8 mouse cellular contexts compared by ENCODE assay signal in the genomic region with DNA sequence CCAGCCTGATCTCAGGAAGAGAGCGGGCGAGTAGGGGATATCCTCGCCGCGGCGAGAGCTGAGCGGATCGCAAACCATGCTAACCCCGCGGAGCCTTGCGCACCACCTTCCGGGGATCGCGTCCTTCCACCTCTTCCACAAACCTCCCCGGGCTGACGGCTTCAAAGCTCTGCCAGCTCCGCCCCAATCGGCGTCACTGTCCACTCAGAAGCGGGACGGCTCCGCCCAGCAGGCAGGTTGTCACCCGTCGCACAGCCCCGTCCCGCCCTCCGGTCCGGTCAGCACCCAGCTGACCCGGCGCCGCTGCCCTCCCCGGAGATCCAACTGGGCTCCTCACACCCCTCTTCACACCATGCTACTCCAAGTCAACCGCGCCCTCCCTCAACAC. TPM values are rescaled to one million over a fixed set of nuclear protein-coding genes. Genes with fewer than 3 reads are reported as not detected.
DNase-seq lines count a peak whose midpoint lies in the region; ATAC-seq lines count a peak whose summit lies in the region.

No protein-coding gene starts in this region.

- WGBS in forebrain, embryonic 15.5 days: 0% methylated on average over 34 of the region's 34 CpGs
- WGBS in large intestine, adult 2 months: 0% methylated on average over 34 of the region's 34 CpGs
- under 1% methylated on average over 34 of the region's 34 CpGs for WGBS in lung, embryonic 15.5 days

- H3K9me3 ChIP-seq in forebrain, embryonic 15.5 days: no peaks in the 10 kb centered on the region
- no peaks in the 10 kb centered on the region for H3K9me3 ChIP-seq in lung, embryonic 15.5 days

- ATAC-seq in forebrain, embryonic 15.5 days (replicated peaks): no peak
- peak; percentile 78 for ATAC-seq in lung, embryonic 15.5 days (ENCODE audit: borderline replicate concordance, extremely low read depth, low FRiP score, low TSS enrichment)
- ATAC-seq in neutrophil, adult 5-6 weeks (ENCODE audit: extremely low read depth, insufficient number of reproducible peaks, low FRiP score, poor library complexity, severe bottlenecking): peak; percentile 81

- peak; percentile 65 for DNase-seq in MEL-GATA-1-ER (ENCODE audit: extremely low read depth, low read depth)
- peak; percentile 92 to 96 for DNase-seq in cerebellum, adult 18-20 months
- peak; percentile 90 to 91 for DNase-seq in heart, postnatal 14 days
- peak; percentile 80 for DNase-seq in large intestine, adult 2 months (ENCODE audit: low read depth, low spot score)
- peak; percentile 73 to 81 for DNase-seq in thymus, adult 18-20 months

- peak overlapping the region; percentile 79 for H3K9ac ChIP-seq in forebrain, embryonic 15.5 days (replicated peaks)
- H3K9ac ChIP-seq in lung, embryonic 15.5 days: peak overlapping the region; percentile 67

- intact Hi-C loops in heart, postnatal 14 days (cut with DNase I): no loop called here

- no peaks in the 10 kb centered on the region for H3K27me3 ChIP-seq in forebrain, embryonic 15.5 days
- H3K27me3 ChIP-seq in lung, embryonic 15.5 days: no peaks in the 10 kb centered on the region

- peak overlapping the region; percentile 91 for H3K27ac ChIP-seq in forebrain, embryonic 15.5 days (replicated peaks)
- peak overlapping the region; percentile 96 for H3K27ac ChIP-seq in lung, embryonic 15.5 days

- H3K4me2 ChIP-seq in forebrain, embryonic 15.5 days (replicated peaks): peak overlapping the region; percentile 97
- peak overlapping the region; percentile 82 for H3K4me2 ChIP-seq in lung, embryonic 15.5 days

- H3K36me3 ChIP-seq in forebrain, embryonic 15.5 days: peaks cover 7% of the 10 kb centered on the region; the same call in 1 of the 2 replicates
- H3K36me3 ChIP-seq in lung, embryonic 15.5 days: no peaks in the 10 kb centered on the region

- H3K4me3 ChIP-seq in forebrain, embryonic 15.5 days: peak overlapping the region; percentile 85
- H3K4me3 ChIP-seq in lung, embryonic 15.5 days: peak overlapping the region; percentile 71

- H3K4me1 ChIP-seq in forebrain, embryonic 15.5 days: peaks cover 24% of the 10 kb centered on the region
- H3K4me1 ChIP-seq in lung, embryonic 15.5 days: peaks cover 18% of the 10 kb centered on the region

RNA-seq across cellular contexts. Expression of a gene that starts 0.6 kb away (rescaled TPM):
- 35.7 and 36.6 TPM in 2 replicates for polyA plus RNA-seq in forebrain, embryonic 15.5 days (2015; fragmentation: Nextera tagmentation; extraction: Ambion mirVana)
- 10 to 100 TPM; 45.7 to 51.6 TPM for total RNA-seq in heart, postnatal 14 days (2021)
- polyA plus RNA-seq in large intestine, adult 2 months (2012; rRNA removed): 14.9 and 15.9 TPM in 2 replicates
- polyA plus RNA-seq in lung, embryonic 15.5 days (2015; fragmentation: Nextera tagmentation; extraction: Ambion mirVana): 22.5 and 23.8 TPM in 2 replicates
- total RNA-seq in neutrophil, adult 5-6 weeks (2017): 14.9 and 15.6 TPM in 2 replicates

RNA-seq across cellular contexts. Expression of a gene that starts 0.7 kb away (rescaled TPM):
- 46.3 and 49.3 TPM in 2 replicates for polyA plus RNA-seq in forebrain, embryonic 15.5 days (2015; fragmentation: Nextera tagmentation; extraction: Ambion mirVana)
- total RNA-seq in heart, postnatal 14 days (2021): 10 to 100 TPM; 22.0 to 26.6 TPM
- polyA plus RNA-seq in large intestine, adult 2 months (2012; rRNA removed): 39.8 and 60.8 TPM in 2 replicates
- polyA plus RNA-seq in lung, embryonic 15.5 days (2015; fragmentation: Nextera tagmentation; extraction: Ambion mirVana): 36.8 and 41.0 TPM in 2 replicates
- total RNA-seq in neutrophil, adult 5-6 weeks (2017): 36.2 and 37.1 TPM in 2 replicates

RNA-seq across cellular contexts. Expression of a gene that starts 33.3 kb away (rescaled TPM):
- polyA plus RNA-seq in forebrain, embryonic 15.5 days (2015; fragmentation: Nextera tagmentation; extraction: Ambion mirVana): 0.57 TPM in 1 of 2 replicates, not detected in the other
- total RNA-seq in heart, postnatal 14 days (2021): 100 to 1,000 TPM; 380 to 433 TPM
- polyA plus RNA-seq in large intestine, adult 2 months (2012; rRNA removed): not detected in 2 replicates
- polyA plus RNA-seq in lung, embryonic 15.5 days (2015; fragmentation: Nextera tagmentation; extraction: Ambion mirVana): 3.4 and 6.0 TPM in 2 replicates
- total RNA-seq in neutrophil, adult 5-6 weeks (2017): not detected in 2 replicates

RNA-seq across cellular contexts. Expression of a gene that starts 51.3 kb away (rescaled TPM):
- 144 and 146 TPM in 2 replicates for polyA plus RNA-seq in forebrain, embryonic 15.5 days (2015; fragmentation: Nextera tagmentation; extraction: Ambion mirVana)
- total RNA-seq in heart, postnatal 14 days (2021): 10 to 100 TPM; 40.4 to 45.5 TPM
- polyA plus RNA-seq in large intestine, adult 2 months (2012; rRNA removed): 58.4 and 70.1 TPM in 2 replicates
- 187 TPM in 2 replicates for polyA plus RNA-seq in lung, embryonic 15.5 days (2015; fragmentation: Nextera tagmentation; extraction: Ambion mirVana)
- 24.4 and 26.1 TPM in 2 replicates for total RNA-seq in neutrophil, adult 5-6 weeks (2017)
